ENCODE assay signal across 37 mouse cellular contexts in genomic region chr7:43512519-43512918, GRCm38 (mm10). TPM values are rescaled to one million over a fixed set of nuclear protein-coding genes. Genes with fewer than 3 reads are reported as not detected.
"Had no signal": no experiment of that assay in that cellular context is flagged by ENCODE, and none has a peak within 500 bp of the region (broad histone marks: within the 10 kb centered on the region; RNA-seq: fewer than 3 reads in every experiment).

No protein-coding gene starts in this region.

- H3K9me3 ChIP-seq: limb, embryonic 10.5 days; limb, embryonic 12.5 days; limb, embryonic 13.5 days; limb, embryonic 15.5 days; liver, embryonic 12.5 days; liver, embryonic 13.5 days; liver, embryonic 15.5 days; lung, embryonic 15.5 days; megakaryocyte, embryonic 14.5 days; midbrain, embryonic 10.5 days; midbrain, embryonic 12.5 days; midbrain, embryonic 13.5 days; midbrain, embryonic 15.5 days had no signal

- ATAC-seq: liver, embryonic 12.5 days; liver, postnatal 0 days; lung, postnatal 0 days; midbrain, embryonic 13.5 days; midbrain, embryonic 15.5 days; midbrain, embryonic 16.5 days had no signal

- DNase-seq: left cerebral cortex, postnatal 4 days; liver; liver, embryonic 13.5 days; liver, postnatal 0 days; lung, adult 18-20 months; lung, adult 2 months; lung, embryonic 14.5 days; lung, postnatal 10 days; lung, postnatal 14 days; lung, postnatal 36 days; lung, postnatal 4 days; midbrain, embryonic 14.5 days had no signal

- H3K27ac ChIP-seq: limb, embryonic 10.5 days; limb, embryonic 12.5 days; limb, embryonic 13.5 days; limb, embryonic 15.5 days; liver, embryonic 12.5 days; liver, embryonic 13.5 days; liver, embryonic 14.5 days; liver, embryonic 15.5 days; lung, embryonic 15.5 days; macrophage; midbrain, embryonic 10.5 days; midbrain, embryonic 12.5 days; midbrain, embryonic 13.5 days; midbrain, embryonic 15.5 days had no signal

- H3K27me3 ChIP-seq: limb, embryonic 12.5 days; limb, embryonic 13.5 days; limb, embryonic 15.5 days; liver, embryonic 12.5 days; liver, embryonic 13.5 days; liver, embryonic 15.5 days; lung, embryonic 15.5 days; midbrain, embryonic 12.5 days; midbrain, embryonic 13.5 days; midbrain, embryonic 15.5 days had no signal

- H3K4me2 ChIP-seq: limb, embryonic 12.5 days; limb, embryonic 13.5 days; limb, embryonic 15.5 days; liver, embryonic 11.5 days; liver, embryonic 12.5 days; liver, embryonic 13.5 days; liver, embryonic 15.5 days; lung, embryonic 14.5 days; lung, embryonic 15.5 days; midbrain, embryonic 11.5 days; midbrain, embryonic 12.5 days; midbrain, embryonic 13.5 days; midbrain, embryonic 15.5 days had no signal

- H3K36me3 ChIP-seq: limb, embryonic 10.5 days; limb, embryonic 12.5 days; limb, embryonic 13.5 days; limb, embryonic 15.5 days; liver, embryonic 12.5 days; liver, embryonic 13.5 days; liver, embryonic 15.5 days; lung, embryonic 15.5 days; midbrain, embryonic 10.5 days; midbrain, embryonic 12.5 days; midbrain, embryonic 13.5 days; midbrain, embryonic 15.5 days had no signal

- H3K9ac ChIP-seq: limb, embryonic 12.5 days; limb, embryonic 13.5 days; limb, embryonic 15.5 days; liver, embryonic 12.5 days; liver, embryonic 13.5 days; liver, embryonic 14.5 days; liver, embryonic 15.5 days; liver, postnatal 0 days; lung, embryonic 14.5 days; lung, embryonic 15.5 days; midbrain, embryonic 12.5 days; midbrain, embryonic 13.5 days; midbrain, embryonic 15.5 days had no signal

- H3K4me1 ChIP-seq: limb, embryonic 10.5 days; limb, embryonic 12.5 days; limb, embryonic 13.5 days; limb, embryonic 15.5 days; liver, embryonic 12.5 days; liver, embryonic 13.5 days; liver, embryonic 15.5 days; lung, embryonic 15.5 days; midbrain, embryonic 10.5 days; midbrain, embryonic 12.5 days; midbrain, embryonic 13.5 days; midbrain, embryonic 15.5 days had no signal

- H3K4me3 ChIP-seq: limb, embryonic 10.5 days; limb, embryonic 12.5 days; limb, embryonic 13.5 days; limb, embryonic 15.5 days; liver, embryonic 12.5 days; liver, embryonic 13.5 days; liver, embryonic 15.5 days; lung, embryonic 15.5 days; megakaryocyte, embryonic 14.5 days; midbrain, embryonic 10.5 days; midbrain, embryonic 12.5 days; midbrain, embryonic 13.5 days; midbrain, embryonic 15.5 days had no signal

RNA-seq across cellular contexts. Expression of gene 4931406B18Rik, which starts 6.8 kb away (rescaled TPM):
- polyA plus RNA-seq: limb, embryonic 10.5 days; limb, embryonic 11.5 days; limb, embryonic 12.5 days; limb, embryonic 13.5 days; limb, embryonic 14.5 days; limb, embryonic 15.5 days; liver, adult 2 months; liver, embryonic 11.5 days; liver, embryonic 12.5 days; liver, embryonic 13.5 days; liver, embryonic 14.5 days; liver, embryonic 15.5 days; liver, embryonic 16.5 days; liver, postnatal 0 days; lung, adult 2 months; lung, embryonic 14.5 days; lung, embryonic 15.5 days; lung, embryonic 16.5 days; lung, postnatal 0 days; macrophage; midbrain, embryonic 10.5 days; midbrain, embryonic 11.5 days; midbrain, embryonic 12.5 days; midbrain, embryonic 14.5 days; midbrain, embryonic 16.5 days; midbrain, postnatal 0 days; neural tube, embryonic 11.5 days had no signal

RNA-seq across cellular contexts. Expression of gene Iglon5, which starts 22.6 kb away (rescaled TPM):
- polyA plus RNA-seq: liver, embryonic 13.5 days; liver, embryonic 15.5 days; liver, embryonic 16.5 days; liver, postnatal 0 days; lung, postnatal 0 days; macrophage had no signal
